Mouse (Mus musculus): Measurements from ENCODE around the gene Nt5dc1.
"Not testable (repeated sequence)": the region's sequence is repeated elsewhere in the genome, so short reads cannot be mapped to it uniquely, and the experiment has no call there.

The Nt5dc1 gene

DNA sequence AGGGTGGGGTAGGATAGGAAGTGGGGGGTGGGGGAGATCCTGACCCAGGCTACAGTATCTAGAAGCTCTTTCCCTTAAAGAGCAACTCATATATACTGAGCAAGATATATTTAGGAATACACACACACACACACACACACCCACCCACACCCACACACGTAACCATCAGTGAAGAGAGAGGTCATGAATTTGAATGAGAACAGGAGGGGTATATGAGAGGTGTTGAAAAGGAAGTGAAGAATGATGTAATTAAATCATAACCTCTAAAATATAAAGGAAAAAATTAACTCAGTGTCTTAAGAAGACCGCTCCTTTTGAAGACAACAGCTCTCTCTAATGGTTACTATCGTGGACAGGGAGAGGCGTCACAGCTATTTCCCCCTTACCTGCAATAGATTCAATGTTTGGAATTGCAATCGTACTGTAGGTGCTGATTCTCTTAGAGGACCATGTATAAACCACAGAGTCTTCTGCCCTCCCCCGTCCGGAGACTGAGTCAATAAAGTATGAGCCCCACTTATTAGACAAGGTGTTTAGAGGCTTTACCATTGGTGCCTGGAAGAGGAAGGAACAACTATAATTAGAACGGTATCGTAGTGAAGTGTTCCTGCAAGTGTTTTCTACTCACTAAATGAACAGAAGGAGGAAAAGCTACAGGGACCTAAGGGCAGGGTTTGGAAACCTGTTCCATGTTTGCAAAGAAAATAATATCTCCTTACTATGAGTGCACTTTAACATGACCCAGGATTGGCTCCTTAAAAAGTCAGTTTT lies 108.3 kb downstream of the Nt5dc1 start:
- DNase-seq: no peak

DNA sequence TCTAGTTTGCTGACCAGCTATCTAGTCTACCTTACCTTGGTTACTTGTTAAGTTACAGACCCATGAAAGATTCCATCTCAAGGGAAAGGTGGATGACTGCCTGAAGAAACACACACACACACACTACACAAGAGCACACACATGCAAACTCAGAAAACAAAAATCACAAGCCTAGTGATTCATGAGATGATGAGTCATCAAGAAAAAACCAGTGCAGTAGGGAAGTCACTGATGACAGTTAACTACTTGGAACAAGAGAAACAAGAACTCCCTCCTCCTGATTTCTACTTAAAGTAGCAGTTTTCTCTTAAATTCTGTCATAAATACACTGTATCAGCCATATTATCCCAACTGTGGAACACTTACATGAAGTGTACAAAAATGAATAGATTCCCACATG lies 111.3 kb downstream of the Nt5dc1 start:
- no peak for DNase-seq

DNA sequence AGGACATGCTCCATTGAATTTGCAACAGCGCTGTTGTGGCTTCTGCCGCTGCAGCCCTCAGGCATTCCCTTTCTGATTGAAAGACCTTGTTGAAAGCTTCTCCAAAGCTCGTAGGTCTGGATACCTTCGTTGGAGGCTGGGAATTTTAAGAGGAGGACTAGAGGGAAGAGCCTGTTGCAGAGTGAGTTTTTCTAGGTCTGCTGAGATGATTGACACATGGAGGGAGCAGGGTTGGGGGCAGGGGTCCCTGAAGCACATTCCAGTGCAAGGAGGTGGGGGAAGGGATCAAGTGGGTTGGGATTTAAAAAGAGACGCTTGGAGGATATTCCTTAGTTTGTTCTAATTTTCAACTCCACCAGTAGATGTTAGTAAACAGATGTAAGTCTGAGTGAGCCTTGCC lies 118.0 kb downstream of the Nt5dc1 start:
- no peak for DNase-seq

DNA sequence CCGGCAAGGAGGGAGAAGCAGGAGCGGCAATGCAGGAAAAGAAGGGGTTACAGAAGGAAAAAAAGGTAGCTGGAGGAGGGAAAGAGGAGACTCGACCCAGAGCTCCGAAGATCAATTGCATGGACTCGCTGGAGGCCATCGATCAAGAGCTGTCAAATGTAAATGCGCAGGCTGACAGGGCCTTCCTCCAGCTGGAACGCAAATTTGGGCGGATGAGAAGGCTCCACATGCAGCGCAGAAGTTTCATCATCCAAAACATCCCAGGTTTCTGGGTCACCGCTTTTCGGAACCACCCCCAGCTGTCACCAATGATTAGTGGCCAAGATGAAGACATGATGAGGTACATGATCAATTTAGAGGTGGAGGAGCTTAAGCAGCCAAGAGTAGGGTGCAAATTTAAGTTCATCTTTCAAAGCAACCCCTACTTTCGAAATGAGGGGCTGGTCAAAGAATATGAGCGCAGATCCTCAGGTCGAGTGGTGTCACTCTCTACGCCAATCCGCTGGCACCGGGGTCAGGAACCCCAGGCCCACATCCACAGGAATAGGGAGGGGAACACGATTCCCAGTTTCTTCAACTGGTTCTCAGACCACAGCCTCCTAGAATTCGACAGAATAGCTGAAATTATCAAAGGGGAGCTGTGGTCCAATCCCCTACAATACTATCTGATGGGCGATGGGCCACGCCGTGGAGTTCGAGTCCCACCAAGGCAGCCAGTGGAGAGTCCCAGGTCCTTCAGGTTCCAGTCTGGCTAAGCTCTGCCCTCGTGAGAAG lies 120.2 kb downstream of the Nt5dc1 start:
- DNase-seq: no peak

DNA sequence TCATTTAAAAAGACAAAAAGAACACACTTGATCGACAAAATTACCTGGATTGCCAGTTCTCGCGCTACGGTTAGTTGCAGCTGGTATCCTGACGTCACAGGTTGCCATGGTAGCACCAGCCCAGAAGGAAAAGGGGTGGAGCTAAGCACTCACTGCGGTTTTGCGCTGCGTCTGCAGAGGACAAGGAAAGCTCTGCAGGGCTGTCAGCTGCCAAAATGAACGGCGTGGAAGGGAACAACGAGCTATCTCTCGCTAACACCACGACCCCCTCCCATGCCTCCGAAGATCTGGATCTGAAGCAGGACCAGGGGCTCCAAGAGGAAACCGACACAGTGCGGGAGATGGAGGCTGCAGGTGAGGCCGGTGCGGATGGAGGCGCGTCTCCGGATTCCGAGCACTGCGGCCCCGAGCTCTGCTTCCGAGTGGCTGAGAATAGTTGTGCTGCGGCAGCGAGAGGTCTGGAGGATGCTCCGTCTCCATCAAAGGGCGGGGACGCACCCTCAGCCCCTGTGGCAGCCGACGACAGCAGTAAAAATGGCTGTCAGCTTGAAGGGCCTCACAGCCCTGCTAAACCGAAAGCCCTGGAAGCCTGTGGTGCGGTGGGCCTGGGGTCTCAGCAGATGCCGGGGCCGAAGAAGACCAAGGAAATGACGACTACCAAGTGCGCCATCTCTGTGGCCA lies 120.9 kb downstream of the Nt5dc1 start, which contains the start of gene Tspyl4:
Gene Tspyl4, plus strand, starts transcription at position 144 of the 681 bp plus-strand sequence.
- DNase-seq: peak; percentile 96

DNA sequence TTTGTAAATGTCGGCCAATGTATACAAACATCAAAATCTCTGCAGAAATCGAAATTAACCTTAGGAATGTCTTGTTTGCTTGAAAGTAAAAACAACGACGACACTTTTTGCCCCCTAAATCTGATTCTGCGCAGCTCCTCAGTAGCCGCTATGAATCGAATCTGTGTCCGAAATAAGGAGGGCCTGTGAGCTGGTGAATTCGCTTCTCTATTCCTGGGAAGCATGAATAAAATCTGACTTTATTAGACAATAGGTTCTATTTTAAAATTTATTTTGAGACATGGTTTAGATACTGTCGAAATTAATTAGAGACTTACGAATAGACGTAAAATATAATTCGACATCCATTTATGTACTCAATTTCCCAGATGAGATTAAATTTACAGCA lies 121.4 kb downstream of the Nt5dc1 start:
- DNase-seq: no peak

DNA sequence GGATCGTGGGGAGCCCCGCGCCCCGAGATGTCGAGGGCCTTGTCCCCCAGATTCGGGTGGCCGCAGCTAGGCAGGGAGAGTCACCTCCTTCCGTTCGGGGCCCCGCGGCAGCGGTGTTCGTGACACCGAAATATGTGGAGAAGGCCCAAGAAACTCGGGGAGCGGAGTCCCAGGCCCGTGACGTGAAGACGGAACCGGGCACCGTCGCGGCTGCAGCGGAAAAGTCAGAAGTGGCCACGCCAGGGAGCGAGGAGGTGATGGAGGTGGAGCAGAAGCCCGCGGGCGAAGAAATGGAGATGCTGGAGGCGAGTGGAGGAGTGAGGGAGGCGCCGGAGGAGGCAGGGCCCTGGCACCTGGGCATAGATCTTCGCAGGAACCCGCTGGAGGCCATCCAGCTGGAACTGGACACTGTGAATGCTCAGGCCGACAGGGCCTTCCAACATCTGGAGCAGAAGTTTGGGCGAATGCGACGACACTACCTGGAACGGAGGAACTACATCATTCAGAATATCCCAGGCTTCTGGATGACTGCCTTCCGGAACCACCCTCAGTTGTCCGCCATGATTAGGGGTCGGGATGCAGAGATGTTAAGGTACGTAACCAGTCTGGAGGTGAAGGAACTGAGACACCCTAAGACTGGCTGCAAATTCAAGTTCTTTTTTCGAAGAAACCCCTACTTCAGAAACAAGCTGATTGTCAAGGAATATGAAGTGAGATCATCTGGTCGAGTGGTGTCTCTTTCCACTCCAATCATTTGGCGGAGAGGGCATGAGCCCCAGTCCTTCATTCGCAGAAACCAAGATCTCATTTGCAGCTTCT lies 135.7 kb downstream of the Nt5dc1 start:
- DNase-seq: no peak

DNA sequence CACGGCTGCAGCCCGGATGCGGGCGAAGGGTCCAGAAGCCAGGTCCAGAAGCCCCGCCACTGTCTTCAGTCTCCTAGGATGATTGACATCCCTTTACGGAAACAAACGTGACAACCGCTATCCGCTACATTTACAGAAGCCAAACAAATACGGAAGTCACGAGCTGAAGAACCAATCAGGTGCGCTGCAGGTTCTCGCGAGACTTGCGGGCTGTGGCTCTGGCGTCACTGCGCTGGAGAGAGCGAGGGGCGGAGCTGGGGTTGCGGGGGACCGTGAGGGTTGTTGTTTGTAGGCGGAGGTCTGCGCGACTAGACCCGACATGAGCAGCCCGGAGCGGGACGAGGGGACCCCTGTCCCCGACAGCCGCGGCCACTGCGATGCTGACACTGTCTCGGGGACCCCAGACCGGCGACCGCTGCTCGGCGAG lies 136.4 kb downstream of the Nt5dc1 start, which contains the start of gene Tspyl1:
Gene Tspyl1, plus strand, starts transcription at position 229 of the 427 bp plus-strand sequence.
- DNase-seq: peak; percentile 98

DNA sequence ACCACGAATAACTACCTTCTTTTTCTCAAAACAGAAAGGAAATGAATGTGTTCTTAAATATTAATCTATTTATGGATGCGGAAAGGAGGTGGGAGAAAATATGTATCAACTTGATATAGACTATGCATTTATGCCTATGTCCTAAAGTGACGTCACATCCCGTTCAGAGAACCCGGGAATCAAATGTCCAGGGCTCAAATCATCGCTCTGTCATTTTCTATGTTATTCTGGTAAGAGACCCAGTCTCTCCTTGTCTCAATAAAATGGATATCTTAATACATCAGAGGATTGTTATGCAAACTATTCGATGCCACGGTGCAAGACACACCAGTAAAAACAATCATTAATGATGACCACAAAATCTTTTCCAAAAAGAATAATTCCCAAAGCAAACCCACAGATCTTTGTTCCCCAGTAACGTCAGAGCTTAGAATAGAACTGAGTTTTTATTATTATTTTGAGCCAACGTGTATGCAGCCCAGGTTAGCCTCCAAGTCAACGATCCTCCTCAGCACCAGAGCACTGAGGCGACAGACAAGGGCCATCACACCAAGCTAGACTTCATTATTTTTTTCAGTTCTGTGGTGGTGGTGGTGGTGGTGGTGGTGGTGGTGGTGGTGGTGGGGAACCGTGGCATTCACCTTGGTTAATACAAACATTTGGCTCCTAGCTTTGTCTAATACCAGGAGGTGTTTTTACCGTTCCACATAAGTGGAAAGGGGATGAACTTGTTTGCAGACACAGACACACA lies 137.0 kb downstream of the Nt5dc1 start:
- no peak for DNase-seq

DNA sequence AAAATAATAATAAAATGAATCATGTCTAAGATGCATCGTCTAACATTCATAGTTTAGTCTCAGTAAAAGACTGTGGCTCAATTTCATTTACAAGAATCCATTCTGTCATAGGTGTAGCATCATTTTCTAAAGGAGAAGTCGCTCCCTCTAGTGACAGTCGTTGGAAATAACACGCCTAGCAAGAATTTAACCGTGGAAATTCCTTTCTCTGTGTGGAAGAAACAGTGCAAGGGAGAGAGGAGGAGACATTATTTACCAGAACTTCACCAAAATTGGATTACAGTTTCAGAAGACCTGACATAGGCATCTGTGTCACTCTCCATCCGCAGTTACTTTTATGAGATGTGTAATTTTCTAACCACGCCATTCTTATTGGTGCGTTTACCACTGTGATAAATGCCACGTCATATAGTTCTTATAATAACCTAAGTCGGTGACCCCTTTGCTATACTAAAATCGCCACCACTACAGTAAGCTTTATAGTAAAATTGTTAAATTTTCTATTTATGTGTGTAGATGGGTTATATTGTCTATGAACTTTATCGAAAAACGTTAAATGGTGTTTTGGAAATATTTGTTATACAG lies 137.7 kb downstream of the Nt5dc1 start:
- peak; percentile 68 for DNase-seq

DNA sequence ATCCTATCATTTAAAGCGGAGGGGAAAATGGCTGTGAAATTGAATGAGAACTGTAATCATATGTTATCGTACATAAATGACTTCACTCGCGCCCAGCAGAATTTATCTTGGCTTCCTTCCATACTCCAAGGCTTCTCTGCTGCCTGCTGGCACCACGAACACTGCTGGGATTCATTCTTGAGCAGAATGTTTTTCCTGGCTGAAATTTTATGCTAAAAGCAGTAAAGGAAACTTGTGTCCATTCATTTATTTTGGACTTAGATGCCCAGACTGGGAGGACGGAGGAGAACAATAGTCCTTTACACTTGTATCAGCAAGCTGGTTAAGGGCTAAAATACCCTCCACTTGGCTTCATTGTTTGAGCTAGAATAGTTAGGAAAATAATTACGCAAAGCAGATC lies 146.7 kb downstream of the Nt5dc1 start:
- DNase-seq: peak; percentile 35

DNA sequence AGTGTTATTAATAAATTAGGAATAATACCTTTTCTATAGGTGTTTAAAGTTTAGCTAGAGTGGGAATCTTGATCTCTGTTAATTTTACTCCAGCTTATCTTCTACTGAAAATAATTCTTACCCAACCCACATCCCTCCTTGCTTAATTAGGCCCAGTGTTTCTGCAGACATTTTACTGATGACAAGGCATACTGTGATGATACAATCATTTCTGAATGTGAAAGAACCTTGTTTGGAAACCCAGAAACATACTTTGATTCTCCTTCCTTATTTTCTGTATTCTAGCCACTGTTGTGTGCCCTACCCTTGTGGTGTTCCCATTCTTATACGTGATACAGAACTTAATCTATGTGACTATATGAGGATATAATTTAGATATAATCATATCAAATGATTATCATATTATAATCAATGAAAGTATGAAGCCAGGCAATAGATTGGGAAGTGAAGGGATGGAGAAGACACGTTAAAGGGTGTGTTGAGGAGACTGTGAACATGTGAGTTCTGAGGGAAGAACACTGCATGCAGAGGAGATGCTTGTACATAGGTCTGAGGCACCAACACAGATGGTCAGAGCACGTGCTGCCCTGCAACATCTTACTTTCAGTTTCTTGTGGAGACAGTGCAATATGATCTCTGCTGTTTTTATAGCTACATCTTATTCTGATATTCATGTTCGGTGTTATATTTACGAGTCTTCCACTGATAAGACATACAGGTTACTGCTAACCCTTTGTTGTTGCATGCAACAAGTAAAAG lies 150.9 kb downstream of the Nt5dc1 start:
- DNase-seq: no peak

DNA sequence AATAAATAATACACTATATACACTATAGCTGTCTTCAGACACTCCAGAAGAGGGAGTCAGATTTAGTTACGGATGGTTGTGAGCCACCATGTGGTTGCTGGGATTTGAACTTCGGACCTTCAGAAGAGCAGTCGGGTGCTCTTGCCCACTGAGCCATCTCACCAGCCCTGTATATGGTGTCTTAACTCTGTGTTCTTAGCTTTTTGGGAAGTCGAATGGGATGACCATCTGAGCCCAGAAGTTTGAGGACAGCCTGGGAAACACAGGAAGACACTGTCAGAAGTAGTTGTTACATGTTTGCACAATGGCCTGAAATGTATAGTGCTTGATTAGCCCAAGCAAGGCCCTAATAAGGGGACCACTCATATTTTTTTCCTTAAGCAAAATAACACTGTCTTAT lies 153.2 kb downstream of the Nt5dc1 start:
- DNase-seq: no peak

DNA sequence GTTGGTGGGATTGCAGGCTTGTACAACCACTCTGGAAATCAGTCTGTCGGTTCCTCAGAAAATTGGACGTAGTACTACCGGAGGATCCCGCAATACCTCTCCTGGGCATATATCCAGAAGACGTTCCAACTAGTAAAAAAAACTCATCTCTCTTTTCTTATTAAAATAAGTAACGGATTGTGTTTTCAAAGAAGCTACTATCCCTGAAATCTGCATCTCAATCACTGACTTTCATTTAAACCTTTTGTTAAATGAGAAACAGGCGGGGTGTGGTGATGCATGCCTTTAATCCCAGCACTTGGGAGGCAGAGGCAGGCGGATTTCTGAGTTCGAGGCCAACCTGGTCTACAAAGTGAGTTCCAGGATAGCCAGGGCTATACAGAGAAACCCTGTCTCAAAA lies 165.5 kb downstream of the Nt5dc1 start:
- DNase-seq: not testable (repeated sequence)

DNA sequence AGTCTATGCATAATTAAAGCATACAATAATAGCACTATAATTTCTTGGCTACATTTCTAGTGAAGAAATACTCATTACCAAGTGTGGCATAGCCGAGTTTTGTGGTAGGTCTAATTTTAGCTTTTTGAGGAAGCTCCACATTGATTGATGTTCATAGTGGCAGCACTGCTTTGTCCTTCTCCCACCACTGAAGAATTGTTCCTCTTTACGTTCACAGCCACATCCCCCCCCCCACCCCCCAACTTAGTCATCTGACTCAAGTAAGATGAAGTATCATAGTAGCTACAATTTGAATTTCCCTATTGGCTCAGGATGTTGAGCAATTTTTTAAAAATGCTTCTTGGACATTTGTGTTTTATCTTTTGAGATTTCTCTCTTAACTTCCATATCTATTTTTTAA lies 168.8 kb downstream of the Nt5dc1 start:
- DNase-seq: no peak

DNA sequence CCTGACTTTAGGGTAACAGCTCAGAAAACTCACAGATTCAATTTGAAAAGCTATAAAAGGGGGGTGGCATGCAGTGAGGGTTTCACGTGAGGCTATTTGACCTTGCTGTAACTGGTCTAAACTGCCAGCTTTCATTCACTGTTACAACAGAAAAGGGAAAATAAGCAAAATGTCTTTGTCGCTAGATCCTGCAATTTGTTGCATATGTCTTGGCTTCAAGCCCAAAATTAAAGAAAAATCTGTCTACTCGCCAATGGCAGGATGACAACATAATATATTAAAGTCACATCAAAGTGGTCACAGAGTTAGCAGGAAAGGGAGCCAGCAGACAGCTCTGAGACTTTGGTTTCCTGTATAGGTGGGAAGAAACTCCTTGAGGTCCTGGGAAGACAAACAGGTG lies 170.6 kb downstream of the Nt5dc1 start:
- DNase-seq: no peak

DNA sequence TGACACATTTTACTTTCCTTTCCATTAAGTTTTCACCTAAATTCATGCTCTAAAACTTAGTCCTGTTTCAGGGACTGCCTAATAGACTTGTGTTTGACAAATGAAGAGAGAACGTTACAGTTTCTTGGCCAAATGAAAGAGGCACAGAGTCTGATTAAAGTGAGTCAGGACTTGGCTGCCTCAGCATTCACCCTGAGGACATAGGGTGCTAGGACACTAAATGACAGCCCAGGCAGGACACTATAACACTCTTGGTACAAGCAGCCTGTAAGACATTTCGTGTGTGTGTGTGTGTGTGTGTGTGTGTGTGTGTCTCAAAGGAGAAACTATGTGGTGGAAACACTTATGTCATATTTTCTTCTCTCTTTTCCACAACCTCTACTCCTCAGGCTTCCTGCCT lies 172.2 kb downstream of the Nt5dc1 start:
- DNase-seq: no peak

DNA sequence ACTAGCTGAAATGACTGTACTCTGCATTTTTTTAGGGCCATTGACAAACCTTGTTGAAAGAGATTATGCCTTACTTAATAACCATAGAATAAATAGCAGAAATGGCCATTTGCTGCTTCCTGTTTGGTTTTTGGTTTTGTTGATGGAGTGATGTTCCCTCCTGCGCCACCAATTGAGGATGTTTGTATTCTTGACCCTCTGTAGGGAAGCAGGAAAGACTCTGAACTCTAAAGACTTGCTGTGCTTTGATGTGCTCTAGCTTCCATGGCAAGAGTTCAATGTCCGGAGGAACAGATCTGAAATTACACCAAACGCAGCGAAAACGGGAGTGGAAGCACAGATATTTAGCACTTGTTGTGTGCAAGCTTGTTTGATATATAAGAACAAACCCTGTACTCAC lies 173.6 kb downstream of the Nt5dc1 start:
- no peak for DNase-seq

DNA sequence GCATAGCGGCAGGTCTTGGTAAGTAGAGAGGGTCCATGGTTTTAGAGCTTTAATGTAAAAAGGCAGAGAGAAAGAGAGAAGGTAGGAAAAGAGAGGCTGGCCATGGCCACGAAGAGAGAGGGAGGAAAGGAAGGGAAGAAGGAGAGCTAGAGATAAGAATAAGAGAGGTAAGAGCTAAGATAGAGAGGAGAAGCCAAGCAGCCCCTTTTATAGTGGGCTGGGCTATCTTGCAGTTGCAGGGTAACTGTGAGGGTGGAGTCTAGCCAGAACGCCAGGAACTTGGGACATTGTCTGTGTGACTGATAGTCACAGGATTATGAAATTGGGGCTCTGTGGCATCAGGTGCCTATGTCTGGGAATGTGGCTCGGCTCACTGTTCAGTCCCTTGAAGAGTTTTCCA lies 179.8 kb downstream of the Nt5dc1 start:
- no peak for DNase-seq

Measured in right cerebral cortex, adult 18-20 months (tissue).